Mouse (Mus musculus) cortical plate, adult 2 months (tissue): ENCODE results near the gene Ccdc162. TPM values are rescaled to one million over a fixed set of nuclear protein-coding genes. Genes with fewer than 3 reads are reported as not detected.

Experiments used
- H3K27ac ChIP-seq: fragments of 200-500 bp; 2 replicates; pipeline ENCODE4 v1.5.1; 2012; ENCODE audit warnings: low read length, control low read depth, inconsistent platforms; ENCODE audit not compliant: insufficient read depth
- H3K4me1 ChIP-seq: fragments of 200-500 bp; 2 replicates; pipeline ENCODE4 v1.6.1; 2011; ENCODE audit warnings: low read length; ENCODE audit not compliant: control insufficient read depth, insufficient read depth
- H3K4me3 ChIP-seq: fragments of 200-500 bp; 2 replicates; pipeline ENCODE4 v1.5.1; 2011; ENCODE audit warnings: mild to moderate bottlenecking, low read length, control low read depth; ENCODE audit not compliant: insufficient read depth
- CTCF ChIP-seq: fragments of 200-500 bp; IDR thresholded peaks from 2 replicates; pipeline ENCODE4 v1.5.1; 2011; ENCODE audit warnings: mild to moderate bottlenecking, control low read depth, low read length; ENCODE audit not compliant: insufficient read depth; ENCODE audit errors: extremely low read depth
- POLR2A ChIP-seq: fragments of 200-500 bp; IDR thresholded peaks from 2 replicates; pipeline ENCODE4 v1.6.1; 2011; ENCODE audit warnings: mild to moderate bottlenecking, low read length, control low read depth; ENCODE audit not compliant: insufficient read depth; ENCODE audit errors: extremely low read depth
- polyA plus RNA-seq: library from polyadenylated mRNA; depleted of rRNA; stranded (reverse); fragments of >200 nt; gene quantifications from 2 replicates; pipeline ENCODE4 v1.2.3, GENCODE M21; 2012

Ccdc162 gene
- polyA plus RNA-seq, 1 experiment, result 0.88 TPM

DNA sequence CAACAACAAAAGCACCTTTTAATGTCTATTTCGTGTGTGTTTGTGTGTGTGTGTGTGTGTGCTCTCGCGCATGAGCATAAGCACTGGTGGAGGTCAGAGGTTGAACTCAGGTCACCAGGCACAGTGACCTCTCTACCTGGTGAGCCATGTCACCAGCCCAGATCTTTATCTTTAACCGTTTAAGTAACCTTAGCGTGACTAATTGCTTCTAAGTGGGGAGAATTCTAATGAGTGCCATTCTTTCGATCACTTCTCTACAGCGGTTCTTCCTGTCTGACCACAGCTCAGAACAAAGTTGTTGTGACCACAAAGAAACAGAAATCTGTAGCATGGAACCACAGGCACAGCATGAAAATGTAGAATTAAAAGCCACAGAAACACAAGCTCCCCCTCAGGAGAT is 5.0 kb downstream of the Ccdc162 start:
- no peak for TF ChIP-seq CTCF
- no peak for TF ChIP-seq POLR2A
- H3K27ac ChIP-seq, result no peak overlapping the region
- peaks cover 1% of the 10 kb centered on the region; the same call in 1 of the 2 replicates for H3K4me1 ChIP-seq
- no peak overlapping the region for H3K4me3 ChIP-seq

DNA sequence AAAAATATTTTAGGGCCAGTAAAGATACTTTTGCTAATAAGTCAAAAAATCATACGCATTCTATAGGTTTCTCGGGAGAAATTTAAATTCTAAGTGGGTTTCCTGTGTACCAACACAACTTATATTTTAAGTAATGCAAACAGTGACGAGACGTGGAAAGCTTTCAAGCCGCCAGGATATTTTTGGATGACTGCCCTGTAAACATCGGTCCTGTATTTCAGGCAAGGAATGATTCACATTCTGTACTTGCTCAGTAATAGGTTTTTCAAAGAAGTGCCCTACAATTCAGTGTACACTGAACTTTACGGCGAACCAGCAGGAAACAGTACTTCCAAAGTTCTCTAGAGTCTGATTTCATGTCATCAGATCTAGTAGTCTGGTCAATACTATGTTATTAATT is 5.7 kb downstream of the Ccdc162 start:
- H3K4me1 ChIP-seq, result no peaks in the 10 kb centered on the region
- TF ChIP-seq CTCF (no peak), POLR2A (no peak)
- H3K4me3 ChIP-seq, result no peak overlapping the region
- H3K27ac ChIP-seq, result no peak overlapping the region

DNA sequence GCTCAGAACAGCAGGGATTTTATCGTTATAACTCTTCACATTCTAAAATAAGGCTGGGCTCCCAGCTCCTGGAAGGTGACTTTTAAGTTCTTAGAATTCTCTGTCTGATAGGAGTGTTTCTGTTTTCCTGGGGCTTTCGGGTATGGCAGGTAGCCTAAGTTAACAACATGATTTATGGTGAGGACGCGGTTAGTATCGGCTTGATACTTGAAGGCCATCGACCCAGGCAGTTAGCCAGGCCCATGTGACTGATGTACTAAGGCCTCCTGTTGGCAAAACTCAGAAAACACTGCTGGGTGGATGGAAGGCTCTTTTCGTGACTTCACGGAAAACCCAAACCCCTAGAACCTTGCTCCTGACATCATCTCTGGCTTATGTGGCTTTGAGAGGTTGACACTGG is 7.1 kb downstream of the Ccdc162 start:
- no peak overlapping the region for H3K27ac ChIP-seq
- H3K4me1 ChIP-seq, result no peaks in the 10 kb centered on the region
- TF ChIP-seq POLR2A (no peak), CTCF (no peak)
- no peak overlapping the region for H3K4me3 ChIP-seq

DNA sequence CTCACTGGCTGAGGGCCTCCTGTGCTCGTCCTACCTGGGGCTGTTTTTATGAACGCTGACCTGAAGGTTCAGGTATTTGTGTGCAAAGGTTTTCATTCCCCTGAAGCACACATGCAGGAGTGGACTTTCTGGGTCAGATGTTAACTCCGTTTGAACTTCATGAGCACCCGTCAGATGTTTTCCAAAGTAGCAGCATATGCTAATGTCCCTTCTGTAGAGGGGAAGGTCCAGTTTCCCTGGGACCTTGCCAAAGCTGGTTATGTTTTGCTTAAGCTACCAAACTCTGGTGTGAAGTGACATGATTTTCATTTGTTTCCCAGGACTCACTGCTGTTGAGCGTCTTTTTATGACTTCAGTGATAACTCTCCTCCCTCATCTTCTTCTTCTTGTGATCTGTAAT is 16.8 kb downstream of the Ccdc162 start:
- H3K4me1 ChIP-seq, result no peaks in the 10 kb centered on the region
- H3K4me3 ChIP-seq, result no peak overlapping the region
- TF ChIP-seq POLR2A (no peak), CTCF (no peak)
- H3K27ac ChIP-seq, result no peak overlapping the region

DNA sequence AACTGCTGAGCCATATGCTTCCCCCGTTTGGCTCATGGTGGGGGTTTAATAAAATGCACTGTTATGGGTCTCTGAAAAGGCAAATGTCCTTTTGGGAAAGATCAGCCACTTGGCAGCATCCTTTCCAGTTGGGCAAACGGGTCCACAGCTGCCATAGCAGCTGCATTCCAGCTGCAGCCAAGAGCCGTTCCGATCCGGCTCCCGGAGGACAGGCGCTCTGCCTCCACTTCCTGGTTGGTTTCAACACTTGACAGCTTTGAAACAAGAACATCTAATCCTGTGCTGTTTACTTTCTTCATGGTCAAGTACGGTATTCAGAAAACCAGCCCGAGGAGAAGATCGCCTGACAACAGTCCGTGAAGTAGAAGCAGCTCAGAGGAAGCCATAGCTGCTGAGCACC is 19.4 kb downstream of the Ccdc162 start:
- TF ChIP-seq CTCF (no peak), POLR2A (no peak)
- Histone ChIP-seq H3K4me1 (no peaks in the 10 kb centered on the region), H3K27ac (no peak overlapping the region), H3K4me3 (no peak overlapping the region)

DNA sequence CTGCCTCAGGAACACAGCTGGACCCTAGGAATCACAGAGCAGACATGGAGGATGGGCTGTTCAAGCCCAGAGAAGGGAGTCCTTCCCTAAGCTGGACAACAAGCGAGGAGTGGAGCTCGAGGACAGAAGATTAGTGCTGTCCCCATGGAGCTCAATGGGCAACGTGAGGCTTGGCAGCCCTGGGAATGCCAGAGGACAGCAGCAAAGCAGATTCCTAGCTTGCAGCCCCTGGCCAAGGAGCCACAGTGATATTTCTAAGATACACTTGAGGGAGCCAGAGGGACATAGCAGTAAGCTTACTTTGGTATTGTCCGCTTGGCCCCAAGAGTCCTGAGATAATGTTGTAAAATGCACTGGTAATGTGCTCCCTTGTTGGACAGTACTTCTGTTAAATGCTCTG is 25.5 kb downstream of the Ccdc162 start:
- Histone ChIP-seq H3K4me1 (no peaks in the 10 kb centered on the region; the same call in 1 of the 2 replicates), H3K4me3 (no peak overlapping the region), H3K27ac (no peak overlapping the region)
- TF ChIP-seq CTCF, result no peak

DNA sequence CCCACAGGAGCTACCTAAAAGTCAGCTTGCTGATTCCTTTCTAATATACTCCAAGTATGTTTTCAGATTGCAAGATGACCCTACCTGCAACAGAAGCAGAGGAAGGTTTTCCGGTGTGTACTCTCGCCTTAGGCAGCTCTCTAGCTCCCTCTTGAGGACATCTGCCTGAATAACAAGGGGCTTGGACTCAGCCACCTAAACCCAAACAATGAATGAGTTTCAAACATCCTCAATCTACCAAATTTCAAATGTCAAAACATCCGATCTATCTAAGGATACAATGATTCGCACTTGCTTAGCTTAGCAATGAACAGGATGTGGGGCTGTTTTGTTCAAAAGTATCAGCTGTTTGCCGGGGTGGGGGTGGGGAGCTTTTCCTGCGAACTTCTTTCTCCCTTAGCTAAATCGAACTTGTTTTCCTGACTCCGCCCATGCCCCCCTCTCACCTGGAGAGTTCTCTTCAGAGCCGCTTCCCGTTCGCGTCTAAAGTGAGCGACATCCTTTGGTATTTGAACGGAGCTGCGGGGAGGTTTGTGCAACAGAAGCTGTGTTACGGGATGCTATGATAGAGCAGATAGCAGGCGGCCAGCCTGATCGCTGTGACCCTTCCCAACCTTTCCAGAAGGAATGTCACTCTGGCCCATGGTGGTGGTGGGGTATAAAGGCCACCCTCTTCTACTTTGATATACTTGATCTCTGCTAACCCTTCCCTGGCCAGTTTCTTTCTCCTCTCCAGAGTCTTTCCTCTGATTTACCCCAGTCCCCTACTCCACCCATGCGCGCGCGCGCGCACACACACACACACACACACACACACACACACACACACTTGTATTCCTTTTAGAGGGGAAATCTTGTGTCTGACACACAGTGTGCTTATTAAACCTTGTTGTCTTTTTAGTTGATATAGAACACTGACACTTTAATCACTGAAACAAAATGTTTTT is 26.2 kb downstream of the Ccdc162 start:
- no peaks in the 10 kb centered on the region; the same call in 1 of the 2 replicates for H3K4me1 ChIP-seq
- TF ChIP-seq POLR2A (no peak), CTCF (peak; percentile 94)
- H3K4me3 ChIP-seq, result peak overlapping the region; percentile 33
- no peak overlapping the region for H3K27ac ChIP-seq

DNA sequence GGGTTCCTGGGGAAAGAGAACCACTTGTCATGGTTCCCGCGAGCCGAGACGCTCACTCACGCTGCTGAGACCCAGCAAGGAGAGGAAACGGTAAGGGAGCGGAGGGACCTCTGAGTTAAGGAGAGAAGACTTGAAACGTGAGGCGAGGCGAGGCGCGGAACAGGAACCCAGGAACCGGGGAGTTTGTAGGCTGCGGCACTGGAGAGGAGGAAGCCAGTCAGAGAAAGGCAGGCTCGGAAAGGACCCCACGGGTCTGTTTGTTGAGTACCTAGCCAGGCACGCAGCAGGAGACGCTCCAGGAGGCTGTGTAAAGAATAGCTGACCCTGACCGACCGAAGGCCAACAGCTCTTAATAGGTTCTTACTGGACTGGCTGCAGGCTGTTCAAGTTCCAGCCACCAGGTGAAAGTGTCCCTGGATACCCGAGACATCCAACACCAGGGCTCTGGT is 31.9 kb downstream of the Ccdc162 start:
- H3K4me3 ChIP-seq, result no peak overlapping the region
- H3K4me1 ChIP-seq, result no peaks in the 10 kb centered on the region
- no peak overlapping the region for H3K27ac ChIP-seq
- no peak for TF ChIP-seq POLR2A
- no peak for TF ChIP-seq CTCF

DNA sequence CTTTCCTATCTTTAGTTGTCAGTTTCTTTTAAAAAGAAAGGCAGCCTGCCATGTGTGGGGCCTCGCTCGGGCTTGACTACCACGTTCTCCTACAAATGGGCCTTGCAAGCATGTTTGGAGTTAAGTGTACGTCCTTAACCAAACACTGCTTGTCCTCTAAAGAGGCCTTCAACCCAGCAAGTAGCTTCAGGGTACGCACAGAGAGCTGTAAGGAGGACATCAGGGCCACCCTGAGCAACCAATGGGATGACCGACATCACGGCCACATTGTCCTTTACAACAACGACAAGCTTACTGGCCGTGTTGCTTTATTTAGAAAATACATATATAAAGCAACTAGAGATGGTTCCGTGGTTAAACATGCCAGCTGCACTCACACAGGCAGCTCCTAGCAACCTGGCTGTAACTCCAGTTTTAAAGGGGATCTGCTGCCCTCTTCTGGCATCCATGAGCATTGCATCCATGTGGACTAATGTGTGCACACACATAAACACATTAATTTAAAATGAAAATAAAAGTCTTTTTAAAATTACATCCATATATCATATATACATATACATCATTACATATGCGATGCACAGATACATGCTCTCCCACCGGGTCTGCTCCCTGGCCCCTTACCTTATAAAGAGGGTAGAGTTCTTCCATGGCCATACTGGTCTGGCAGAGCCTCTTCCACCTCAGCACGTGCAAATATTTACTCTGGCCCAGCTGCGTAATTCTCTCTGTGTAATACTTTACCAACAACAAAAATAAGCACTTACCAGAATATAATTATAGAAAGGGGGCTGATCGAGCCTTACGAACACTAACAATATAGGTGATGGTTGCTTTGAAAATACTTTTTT is 33.7 kb downstream of the Ccdc162 start:
- no peaks in the 10 kb centered on the region for H3K4me1 ChIP-seq
- TF ChIP-seq POLR2A (no peak), CTCF (peak; percentile 94)
- H3K27ac ChIP-seq, result no peak overlapping the region
- no peak overlapping the region for H3K4me3 ChIP-seq
